ENCODE assay signal across 8 mouse cellular contexts in the genomic region with DNA sequence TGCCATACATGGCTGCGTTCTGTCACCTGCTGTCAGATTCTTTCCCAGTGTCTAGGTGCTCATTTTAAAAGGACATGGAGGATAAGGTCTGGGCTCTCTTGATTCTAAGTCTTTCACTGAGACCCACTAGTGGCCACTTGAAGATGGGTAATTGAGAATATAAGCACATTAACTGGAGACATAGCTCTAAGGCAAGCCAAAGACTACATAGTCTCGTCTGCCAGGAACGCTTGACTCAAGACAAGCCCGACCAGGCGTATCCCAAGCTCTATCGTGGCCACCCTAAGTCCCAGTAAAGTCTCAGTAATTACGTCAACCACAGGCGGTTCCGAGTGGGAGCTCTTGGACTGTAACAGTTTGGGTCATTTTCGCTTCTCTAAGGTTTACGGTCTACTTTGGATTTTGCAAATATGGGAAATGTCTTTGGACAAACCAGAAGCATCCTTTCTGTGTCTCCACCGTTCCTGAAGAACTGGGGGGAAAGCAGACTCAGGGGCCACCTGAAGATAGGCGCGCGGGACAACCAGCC. TPM values are rescaled to one million over a fixed set of nuclear protein-coding genes. Genes with fewer than 3 reads are reported as not detected.
DNase-seq lines count a peak whose midpoint lies in the region; ATAC-seq and TF ChIP-seq lines count a peak whose summit lies in the region.

No protein-coding gene starts in this region.

- H3K9me3 ChIP-seq in heart, embryonic 14.5 days (ENCODE audit: control insufficient read depth, low read length), result no peaks in the 10 kb centered on the region
- no peaks in the 10 kb centered on the region for H3K9me3 ChIP-seq in limb, embryonic 12.5 days
- no peaks in the 10 kb centered on the region for H3K9me3 ChIP-seq in midbrain, postnatal 0 days (ENCODE audit: low read length)

- no peaks in the 10 kb centered on the region for H3K36me3 ChIP-seq in thymus, adult 2 months (ENCODE audit: control insufficient read depth, insufficient read depth, low read length)
- H3K36me3 ChIP-seq in heart, embryonic 14.5 days (ENCODE audit: control insufficient read depth, insufficient read depth, low read length), result no peaks in the 10 kb centered on the region
- H3K36me3 ChIP-seq in limb, embryonic 12.5 days, result no peaks in the 10 kb centered on the region
- no peaks in the 10 kb centered on the region for H3K36me3 ChIP-seq in midbrain, postnatal 0 days (ENCODE audit: insufficient read depth, low read length)

- no peak for DNase-seq in thymus, adult 2 months
- DNase-seq in thymus, adult 18-20 months, result no peak
- peak; percentile 10 to 33 for DNase-seq in cerebellum, postnatal 14 days
- DNase-seq in midbrain, postnatal 0 days (ENCODE audit: low spot score), result peak; percentile 53
- DNase-seq in adrenal gland, adult 2 months, result no peak
- DNase-seq in urinary bladder, postnatal 25 days (ENCODE audit: low spot score), result no peak

- ATAC-seq in heart, embryonic 14.5 days (ENCODE audit: insufficient number of reproducible peaks, insufficient read depth, low FRiP score, low read depth), result no peak
- ATAC-seq in limb, embryonic 12.5 days (ENCODE audit: insufficient number of reproducible peaks, insufficient read depth, low FRiP score, low TSS enrichment, low read depth), result no peak
- ATAC-seq in midbrain, postnatal 0 days (ENCODE audit: low FRiP score), result peak; percentile 31

- H3K4me2 ChIP-seq in heart, embryonic 14.5 days (ENCODE audit: low read length), result peak overlapping the region; percentile 92
- peak overlapping the region; percentile 73 for H3K4me2 ChIP-seq in limb, embryonic 12.5 days
- peak overlapping the region; percentile 74 for H3K4me2 ChIP-seq in midbrain, postnatal 0 days (ENCODE audit: low read depth, low read length, poor library complexity, severe bottlenecking)

- TF ChIP-seq POLR2A in thymus, adult 2 months (IDR thresholded peaks at IDR 0.05; ENCODE audit: control insufficient read depth, extremely low read depth, insufficient read depth, low read length, poor library complexity), result no peak

- peaks cover 7% of the 10 kb centered on the region for H3K4me1 ChIP-seq in thymus, adult 2 months (replicated peaks; ENCODE audit: control insufficient read depth, insufficient read depth, low read length)
- peaks cover 2 to 9% of the 10 kb centered on the region in 2 experiments; a peak in 3 of 4 replicates for H3K4me1 ChIP-seq in heart, embryonic 14.5 days (ENCODE audit: control insufficient read depth in 2 of 2, insufficient read depth in 2 of 2, low read length in 2 of 2)
- peaks cover 35% of the 10 kb centered on the region for H3K4me1 ChIP-seq in limb, embryonic 12.5 days (replicated peaks)
- 0 out of 2 replicates have a peak, but pooled peaks cover 3% of the 10 kb centered on the region for H3K4me1 ChIP-seq in midbrain, postnatal 0 days (ENCODE audit: insufficient read depth, low read length)

- H3K9ac ChIP-seq in heart, embryonic 14.5 days (ENCODE audit: low read length), result peak overlapping the region; percentile 87
- peak overlapping the region; percentile 84 for H3K9ac ChIP-seq in limb, embryonic 12.5 days (replicated peaks)
- peak overlapping the region; percentile 77 for H3K9ac ChIP-seq in midbrain, postnatal 0 days (replicated peaks; ENCODE audit: low read length, poor library complexity, severe bottlenecking)

- 6% methylated on average over 15 of the region's 15 CpGs for WGBS in thymus, adult 2 months
- WGBS in heart, embryonic 14.5 days, result 6% methylated on average over 15 of the region's 15 CpGs
- 9% methylated on average over 15 of the region's 15 CpGs for WGBS in limb, embryonic 12.5 days
- WGBS in midbrain, postnatal 0 days, result 4% methylated on average over 15 of the region's 15 CpGs

- H3K27me3 ChIP-seq in thymus, adult 2 months (ENCODE audit: control insufficient read depth, insufficient read depth, low read length), result no peaks in the 10 kb centered on the region
- no peaks in the 10 kb centered on the region for H3K27me3 ChIP-seq in heart, embryonic 14.5 days (ENCODE audit: control insufficient read depth, insufficient read depth, low read length)
- H3K27me3 ChIP-seq in limb, embryonic 12.5 days, result peaks cover 4% of the 10 kb centered on the region; the same call in 1 of the 2 replicates
- no peaks in the 10 kb centered on the region for H3K27me3 ChIP-seq in midbrain, postnatal 0 days (ENCODE audit: insufficient read depth, low read length)

- H3K4me3 ChIP-seq in thymus, adult 2 months (ENCODE audit: control insufficient read depth, insufficient read depth, low read length), result peak overlapping the region; percentile 77
- peak overlapping the region; percentile 74 to 89 for H3K4me3 ChIP-seq in heart, embryonic 14.5 days (ENCODE audit: control insufficient read depth in 1 of 2, insufficient read depth in 1 of 2, low read depth in 1 of 2, low read length in 2 of 2)
- peak overlapping the region; percentile 65 for H3K4me3 ChIP-seq in limb, embryonic 12.5 days (replicated peaks)
- H3K4me3 ChIP-seq in midbrain, postnatal 0 days (ENCODE audit: low read depth, low read length), result peak overlapping the region; percentile 79

- TF ChIP-seq CTCF in thymus, adult 2 months (IDR thresholded peaks at IDR 0.05; ENCODE audit: borderline replicate concordance, control insufficient read depth, extremely low read depth, insufficient read depth, low read length, poor library complexity), result no peak
- peak; percentile 46 for TF ChIP-seq CTCF in midbrain, postnatal 0 days (IDR thresholded peaks at IDR 0.05)

- no peak overlapping the region for H3K27ac ChIP-seq in thymus, adult 2 months (ENCODE audit: control insufficient read depth, insufficient read depth, low read length)
- peak overlapping the region; percentile 10 to 83; a peak in 3 of 4 replicates for H3K27ac ChIP-seq in heart, embryonic 14.5 days (replicated peaks in 1 of 2; ENCODE audit: control insufficient read depth in 1 of 2, insufficient read depth in 1 of 2, low read depth in 2 of 2, low read length in 2 of 2)
- 0 out of 2 replicates have a peak overlapping the region, but pooled peaks have one; percentile 76 for H3K27ac ChIP-seq in limb, embryonic 12.5 days
- peak overlapping the region; percentile 81 for H3K27ac ChIP-seq in midbrain, postnatal 0 days (ENCODE audit: low read depth, low read length)

RNA-seq across cellular contexts. Expression of gene Fam102b, which starts 0.9 kb away (rescaled TPM):
- polyA plus RNA-seq in thymus, adult 2 months (2012; rRNA removed), result 6.2 and 6.5 TPM in 2 replicates
- 9.4 and 9.8 TPM in 2 replicates for polyA plus RNA-seq in heart, embryonic 14.5 days (2014; fragmentation: Nextera tagmentation; extraction: Ambion mirVana)
- 8.0 and 9.6 TPM in 2 replicates for polyA plus RNA-seq in limb, embryonic 12.5 days (2016; fragmentation: Nextera tagmentation; extraction: Ambion mirVana)
- 84.1 and 100 TPM in 2 replicates for total RNA-seq in midbrain, postnatal 0 days (2014; rRNA removed)
- polyA plus RNA-seq in midbrain, postnatal 0 days (2015; fragmentation: Nextera tagmentation; extraction: Ambion mirVana), result 26.6 and 29.8 TPM in 2 replicates
- total RNA-seq in adrenal gland, adult 2 months (2021), result 1 to 10 TPM; 3.8 to 9.4 TPM
- polyA plus RNA-seq in adrenal gland, adult 2 months (2012; rRNA removed), result 0.98 and 1.0 TPM in 2 replicates

RNA-seq across cellular contexts. Expression of gene Slc25a54, which starts 53.7 kb away (rescaled TPM):
- polyA plus RNA-seq in thymus, adult 2 months (2012; rRNA removed), result not detected in 2 replicates
- not detected in 2 replicates for polyA plus RNA-seq in heart, embryonic 14.5 days (2014; fragmentation: Nextera tagmentation; extraction: Ambion mirVana)
- polyA plus RNA-seq in limb, embryonic 12.5 days (2016; fragmentation: Nextera tagmentation; extraction: Ambion mirVana), result not detected in 2 replicates
- not detected in 2 replicates for total RNA-seq in midbrain, postnatal 0 days (2014; rRNA removed)
- polyA plus RNA-seq in midbrain, postnatal 0 days (2015; fragmentation: Nextera tagmentation; extraction: Ambion mirVana), result 0.12 TPM in 1 of 2 replicates, not detected in the other
- total RNA-seq in adrenal gland, adult 2 months (2021), result not detected
- polyA plus RNA-seq in adrenal gland, adult 2 months (2012; rRNA removed), result not detected in 2 replicates

Comparison
In these comparisons a context has a peak if more than half of its experiments do, and no peak if none do; other contexts are left out.
1. DNase-seq: peak in cerebellum, postnatal 14 days (2 of 2) and midbrain, postnatal 0 days (single experiment); none in thymus, adult 2 months (single experiment), thymus, adult 18-20 months (0 of 2), adrenal gland, adult 2 months (single experiment) and urinary bladder, postnatal 25 days (single experiment).
2. Peak in every context shown above with its lines, with median percentiles within 50 percentile points of each other: H3K4me3 ChIP-seq, H3K4me2 ChIP-seq and H3K9ac ChIP-seq.